Mouse (Mus musculus): ENCODE results near the gene Olfr458. TPM values are rescaled to one million over a fixed set of nuclear protein-coding genes. Genes with fewer than 3 reads are reported as not detected.
"Not testable (repeated sequence)": the region's sequence is repeated elsewhere in the genome, so short reads cannot be mapped to it uniquely, and the experiment has no call there.

Olfr458 gene
- not detected for total RNA-seq (2022)

DNA sequence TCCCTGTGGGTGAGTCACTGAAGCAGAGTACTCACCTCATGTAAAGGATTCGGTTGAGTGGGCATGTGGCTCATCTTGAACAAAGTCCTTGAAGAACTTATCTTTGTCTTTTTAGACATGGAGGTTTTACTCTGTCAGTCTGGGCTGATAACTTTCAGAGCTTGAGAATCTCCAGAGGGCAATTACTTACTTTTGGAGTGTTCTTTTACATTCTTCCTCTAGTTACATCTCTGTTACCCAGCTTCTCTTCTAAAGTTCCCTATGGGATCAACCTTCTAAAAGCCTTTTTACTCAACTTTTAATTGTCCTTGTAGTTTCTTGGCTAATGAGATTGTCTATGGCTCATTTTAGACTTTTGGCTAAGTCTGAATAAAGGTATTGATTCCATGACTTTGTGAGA is at the start of gene Olfr458:
TSS of gene Olfr458 (minus strand) at position 101 of the 400 bp plus-strand sequence.
- DNase-seq (ENCODE audit: low spot score in 2 of 2): no peak

DNA sequence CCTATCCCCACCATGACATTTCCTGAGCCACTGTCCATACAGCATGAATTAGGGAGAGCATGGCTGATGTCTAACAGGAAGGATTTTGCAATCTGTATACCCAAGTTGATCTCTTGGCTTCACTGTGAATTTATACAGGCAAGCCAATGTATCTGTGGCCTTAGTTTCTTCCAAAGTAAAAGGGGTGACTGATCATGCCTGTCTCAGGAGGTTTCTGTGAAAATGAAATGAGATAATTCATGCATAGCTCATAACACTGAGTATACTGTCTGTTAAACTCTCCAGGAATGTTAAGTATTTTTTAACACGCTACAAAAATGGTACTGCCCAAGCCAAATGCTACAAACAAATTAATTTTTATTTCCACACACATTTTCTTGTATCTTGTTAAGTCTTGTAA is 48.5 kb upstream of the Olfr458 start:
- DNase-seq (ENCODE audit: low spot score in 2 of 2): no peak

- no peak for DNase-seq (ENCODE audit: low spot score in 2 of 2)
These were observed 44.3 kb upstream of the Olfr458 start for GRCm38 (mm10) chr6:42509311-42509710.

GRCm38 (mm10) chr6:42503478-42503877 is 38.5 kb upstream of the Olfr458 start:
- DNase-seq (ENCODE audit: low spot score in 2 of 2): peak in 1 of 2 experiments; percentile 5

DNA sequence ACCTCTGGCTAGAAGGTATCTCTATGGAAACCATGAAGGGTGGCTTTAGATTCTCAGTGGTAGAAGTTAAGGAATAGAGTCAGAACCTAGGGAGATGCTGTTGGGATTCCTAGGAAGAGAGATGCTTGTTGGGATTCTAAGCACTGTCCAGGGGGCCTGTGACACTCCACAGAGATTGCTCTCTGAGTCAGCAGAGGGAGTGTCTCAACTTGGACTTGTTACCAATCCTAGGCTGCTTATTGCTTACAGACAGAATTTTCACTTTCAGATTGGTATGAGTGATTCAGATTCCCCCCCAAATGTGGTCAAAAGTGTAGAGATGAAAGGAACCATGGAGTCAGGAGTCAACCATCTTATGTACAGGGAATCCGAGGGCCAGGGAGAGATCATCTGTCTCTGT is 24.7 kb upstream of the Olfr458 start:
- no peak for DNase-seq (ENCODE audit: low spot score in 2 of 2)

- DNase-seq (ENCODE audit: low spot score in 2 of 2): no peak
These were observed 22.1 kb upstream of the Olfr458 start, which contains the start of gene Olfr456 for GRCm38 (mm10) chr6:42487114-42487513. Olfr456 (minus strand) TSS chr6:42487214.

- no peak for DNase-seq (ENCODE audit: low spot score in 2 of 2)
These were observed 19.6 kb upstream of the Olfr458 start for GRCm38 (mm10) chr6:42484633-42485032.

GRCm38 (mm10) chr6:42476235-42476634 is 11.2 kb upstream of the Olfr458 start, which contains the start of gene Olfr457:
Olfr457 (minus strand) TSS chr6:42476335.
- no peak for DNase-seq (ENCODE audit: low spot score in 2 of 2)

GRCm38 (mm10) chr6:42471298-42471697 is 6.3 kb upstream of the Olfr458 start:
- not testable (repeated sequence) for DNase-seq (ENCODE audit: low spot score in 2 of 2)

- no peak for DNase-seq (ENCODE audit: low spot score in 2 of 2)
These were observed 5.5 kb upstream of the Olfr458 start for GRCm38 (mm10) chr6:42470542-42470941.

GRCm38 (mm10) chr6:42447381-42447780 is 17.6 kb downstream of the Olfr458 start:
- DNase-seq (ENCODE audit: low spot score in 2 of 2): no peak

DNA sequence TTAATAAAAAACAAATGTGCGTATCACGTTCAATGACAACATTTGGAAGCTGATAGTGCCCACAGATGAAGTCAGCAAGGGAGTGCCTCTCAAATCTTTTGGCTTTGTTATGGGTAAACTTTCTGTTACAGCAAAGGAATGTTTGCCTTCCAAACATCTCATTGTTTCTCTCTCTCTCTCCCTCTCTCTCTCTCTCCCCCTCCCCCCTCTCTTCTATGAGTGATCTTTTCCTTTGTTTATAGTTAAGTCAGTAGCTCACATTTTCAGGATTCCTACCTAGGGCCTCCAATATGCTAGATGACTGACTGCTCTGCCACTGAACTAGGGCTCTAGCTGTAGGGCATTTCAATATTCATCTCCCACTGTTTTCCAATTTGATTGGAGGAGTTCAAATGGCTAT is 20.5 kb downstream of the Olfr458 start:
- DNase-seq (ENCODE audit: low spot score in 2 of 2): no peak

DNA sequence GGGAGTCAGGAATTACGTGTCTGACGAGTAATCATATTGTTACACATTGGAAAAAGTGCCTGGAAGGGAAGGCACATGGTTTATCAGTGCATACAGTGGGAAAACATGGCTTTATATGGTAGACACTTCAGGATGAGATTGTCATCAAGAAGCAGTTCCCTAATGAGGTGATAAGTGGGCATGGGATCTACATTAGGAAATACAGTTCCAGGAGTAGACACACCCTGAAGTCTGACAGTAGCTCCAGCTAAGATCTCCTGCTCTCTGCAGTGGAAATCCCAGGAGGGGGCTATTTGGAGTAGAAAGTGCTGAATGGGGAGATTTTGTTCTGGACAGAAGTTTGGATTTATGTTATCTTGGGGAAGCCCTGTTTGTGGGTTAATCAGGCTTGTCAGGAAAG is 23.6 kb downstream of the Olfr458 start:
- DNase-seq (ENCODE audit: low spot score in 2 of 2): no peak

GRCm38 (mm10) chr6:42435490-42435889 is 29.5 kb downstream of the Olfr458 start:
- DNase-seq (ENCODE audit: low spot score in 2 of 2): no peak

GRCm38 (mm10) chr6:42434446-42434845 is 30.6 kb downstream of the Olfr458 start, which contains the start of gene Tas2r126:
Tas2r126 (plus strand) TSS chr6:42434535.
- DNase-seq (ENCODE audit: low spot score in 2 of 2): no peak

- no peak for DNase-seq (ENCODE audit: low spot score in 2 of 2)
These were observed 31.4 kb downstream of the Olfr458 start for GRCm38 (mm10) chr6:42433554-42433953.

DNA sequence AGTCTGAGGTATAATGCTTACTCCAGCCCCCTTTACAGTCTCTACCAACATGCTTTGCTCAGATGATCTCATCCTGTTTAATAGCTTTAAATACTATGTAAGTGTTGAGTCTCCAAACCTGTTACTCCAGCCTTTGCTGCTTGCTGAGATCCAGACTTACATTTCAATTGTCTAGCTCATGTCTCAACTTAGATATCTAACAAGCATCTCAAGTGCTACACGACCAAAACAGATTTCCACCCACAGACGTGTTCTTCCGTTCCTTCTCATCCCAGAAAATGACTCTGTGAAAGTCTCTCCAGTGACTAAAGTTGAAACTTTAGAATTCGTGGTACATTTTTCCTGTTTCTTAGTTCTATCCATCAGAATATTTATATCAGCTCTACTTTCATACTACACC is 38.7 kb downstream of the Olfr458 start:
- DNase-seq (ENCODE audit: low spot score in 2 of 2): no peak

GRCm38 (mm10) chr6:42424472-42424871 is 40.5 kb downstream of the Olfr458 start:
- DNase-seq (ENCODE audit: low spot score in 2 of 2): no peak

DNA sequence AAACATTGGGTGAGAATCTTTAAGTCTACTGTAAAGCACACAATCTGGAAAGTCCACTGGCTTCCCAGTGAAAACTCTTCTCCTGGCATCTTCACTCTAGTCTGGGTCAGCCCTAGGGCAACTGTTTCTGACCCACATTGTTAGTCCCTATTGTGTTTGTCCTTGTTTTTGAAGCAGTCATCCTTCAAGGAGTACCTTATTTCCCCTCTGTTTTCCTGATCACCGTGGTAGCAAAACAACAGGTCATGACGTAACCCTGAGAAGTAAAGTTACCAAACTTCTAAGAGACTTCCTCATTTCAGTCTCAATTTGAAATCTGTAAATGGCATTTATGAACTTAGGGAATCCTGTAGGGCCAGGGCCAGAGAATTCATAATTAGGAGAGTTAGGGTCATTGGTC is 43.6 kb downstream of the Olfr458 start:
- no peak for DNase-seq (ENCODE audit: low spot score in 2 of 2)

DNA sequence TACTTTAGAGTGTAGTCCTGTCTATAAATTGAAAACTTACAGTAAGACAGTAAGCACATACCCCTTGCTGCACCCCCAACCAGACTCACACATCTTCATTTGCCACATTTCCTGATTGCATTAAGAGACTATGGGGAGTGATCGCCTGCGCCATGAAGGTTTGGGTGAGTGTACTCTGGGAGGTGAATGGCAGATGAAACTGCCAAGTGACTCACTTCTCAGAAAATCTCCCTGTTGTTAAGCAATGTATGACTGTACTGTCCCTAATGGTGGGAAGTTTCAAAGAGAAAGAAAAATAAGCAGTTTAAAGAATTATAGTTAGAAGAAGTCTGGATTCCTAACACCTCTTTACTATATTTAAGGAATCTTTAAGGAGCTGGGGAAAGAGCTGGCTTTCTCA is 45.6 kb downstream of the Olfr458 start:
- DNase-seq (ENCODE audit: low spot score in 2 of 2): no peak
